Mouse (Mus musculus): ENCODE data around the gene Traf3ip1. TPM values are rescaled to one million over a fixed set of nuclear protein-coding genes. Genes with fewer than 3 reads are reported as not detected.

Gene Traf3ip1
- polyA plus RNA-seq, 2 experiments, result 1.3 to 4.1 TPM

DNA sequence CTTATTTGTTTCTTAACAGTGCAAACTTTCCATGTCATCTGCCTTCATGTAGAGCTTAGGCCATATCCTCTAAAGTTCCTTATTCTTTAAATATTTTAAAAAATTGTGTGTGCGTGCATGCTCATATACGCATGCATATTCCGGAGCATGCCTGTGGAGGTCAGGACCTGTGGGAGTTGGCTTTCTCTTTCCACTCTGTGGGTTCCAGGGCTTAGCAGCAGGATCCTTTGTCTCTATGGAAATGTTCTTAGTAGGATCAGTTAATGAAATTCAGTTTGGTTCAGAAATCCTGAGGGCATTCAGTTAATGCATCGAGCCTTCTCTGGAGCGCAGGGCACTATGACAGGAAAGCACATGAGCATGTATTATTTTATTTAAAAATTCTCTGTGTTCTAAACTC lies 53.1 kb downstream of the Traf3ip1 start:
- 93% methylated on average over 5 of the region's 5 CpGs for WGBS (ENCODE audit: insufficient replicate concordance)
- H3K36me3 ChIP-seq (replicated peaks; ENCODE audit: control insufficient read depth, insufficient read depth, low read depth), result peaks cover 65% of the 10 kb centered on the region
- H3K27ac ChIP-seq, result no peak overlapping the region

DNA sequence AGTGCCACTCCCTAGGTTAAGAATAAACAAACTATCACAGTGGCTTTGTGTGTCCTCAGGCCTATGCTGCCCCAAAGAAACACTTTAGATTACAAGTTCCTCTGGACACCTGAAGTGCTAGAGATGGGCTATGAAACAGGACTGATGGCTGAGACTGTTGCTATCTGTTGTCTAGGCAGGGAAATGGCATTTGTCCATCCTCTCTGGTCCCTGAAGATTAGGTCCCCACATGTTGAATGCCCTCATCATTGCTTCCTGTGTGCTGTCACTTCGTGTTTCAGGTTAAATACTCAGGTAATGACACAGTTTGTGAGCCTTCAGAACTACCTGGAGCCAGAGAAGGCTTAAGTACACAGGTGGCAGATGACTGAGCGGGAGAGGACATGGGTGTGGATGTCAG lies 54.6 kb downstream of the Traf3ip1 start:
- H3K4me1 ChIP-seq (replicated peaks; ENCODE audit: control insufficient read depth in 2 of 2, insufficient read depth in 2 of 2, low read length in 1 of 2), result peaks cover 19 to 28% of the 10 kb centered on the region in 2 experiments
- peaks cover 76% of the 10 kb centered on the region for H3K36me3 ChIP-seq (replicated peaks; ENCODE audit: control insufficient read depth, insufficient read depth, low read depth)
- WGBS (ENCODE audit: insufficient replicate concordance), result 70% methylated on average over 2 of the region's 2 CpGs
- TF ChIP-seq EP300 (IDR thresholded peaks at IDR 0.05; ENCODE audit: low read depth) (no peak), CTCF (IDR thresholded peaks at IDR 0.05; ENCODE audit: low read depth) (no peak)
- DNase-seq (ENCODE audit: low read depth in 3 of 3, low spot score in 3 of 3), result no peak
- no peaks in the 10 kb centered on the region for H3K27me3 ChIP-seq (ENCODE audit: control insufficient read depth, insufficient read depth, low read length)
- H3K9me3 ChIP-seq (ENCODE audit: control insufficient read depth, low read length), result no peaks in the 10 kb centered on the region
- no peak for ATAC-seq (ENCODE audit: insufficient read depth)
- H3K9ac ChIP-seq (replicated peaks), result no peak overlapping the region
- no peak overlapping the region for H3K27ac ChIP-seq
- no peak overlapping the region for H3K4me3 ChIP-seq (ENCODE audit: insufficient read depth in 1 of 2, low read depth in 2 of 2, low read length in 2 of 2)
- no peak overlapping the region for H3K4me2 ChIP-seq (ENCODE audit: low read depth)

More for the DNA sequence above, 53.1 kb downstream of the Traf3ip1 start:
- H3K4me1 ChIP-seq (replicated peaks; ENCODE audit: control insufficient read depth in 2 of 2, insufficient read depth in 2 of 2, low read length in 1 of 2), result peaks cover 27 to 37% of the 10 kb centered on the region in 2 experiments
- H3K27me3 ChIP-seq (ENCODE audit: control insufficient read depth, insufficient read depth, low read length), result no peaks in the 10 kb centered on the region
- no peak for ATAC-seq (ENCODE audit: insufficient read depth)
- DNase-seq (ENCODE audit: low read depth in 3 of 3, low spot score in 3 of 3), result no peak
- no peaks in the 10 kb centered on the region for H3K9me3 ChIP-seq (ENCODE audit: control insufficient read depth, low read length)
- H3K4me3 ChIP-seq (ENCODE audit: insufficient read depth in 1 of 2, low read depth in 2 of 2, low read length in 2 of 2), result no peak overlapping the region
- TF ChIP-seq EP300 (IDR thresholded peaks at IDR 0.05; ENCODE audit: low read depth) (no peak), CTCF (IDR thresholded peaks at IDR 0.05; ENCODE audit: low read depth) (no peak)
- H3K4me2 ChIP-seq (ENCODE audit: low read depth), result no peak overlapping the region
- no peak overlapping the region for H3K9ac ChIP-seq (replicated peaks)

DNA sequence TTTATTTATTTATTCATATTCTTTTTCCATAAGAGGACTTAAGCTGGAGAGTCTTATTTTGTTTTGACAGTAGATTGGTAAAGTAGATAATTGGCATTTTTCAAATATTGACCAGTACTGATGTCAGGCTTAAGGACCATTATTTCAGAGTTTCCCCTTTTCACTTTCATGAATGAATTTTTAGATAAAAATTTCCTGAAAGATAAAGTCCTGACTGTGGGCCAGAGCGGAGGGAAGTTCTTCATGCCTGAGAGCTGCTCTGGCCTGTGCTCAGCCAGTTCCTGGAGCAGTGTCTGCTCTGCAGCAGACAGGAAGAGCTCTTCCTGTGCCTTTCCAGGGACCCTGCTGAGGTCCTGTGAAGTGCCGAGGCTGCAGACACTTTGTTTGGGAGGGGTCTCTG lies 62.7 kb downstream of the Traf3ip1 start:
- 57% methylated on average over 2 of the region's 2 CpGs for WGBS (ENCODE audit: insufficient replicate concordance)
- H3K27me3 ChIP-seq (ENCODE audit: control insufficient read depth, insufficient read depth, low read length), result no peaks in the 10 kb centered on the region
- no peak for TF ChIP-seq CTCF (IDR thresholded peaks at IDR 0.05; ENCODE audit: low read depth)
- TF ChIP-seq EP300 (IDR thresholded peaks at IDR 0.05; ENCODE audit: low read depth), result no peak
- DNase-seq (ENCODE audit: low read depth in 3 of 3, low spot score in 3 of 3) (no peak), ATAC-seq (ENCODE audit: insufficient read depth) (no peak)
- no peak overlapping the region for H3K9ac ChIP-seq (replicated peaks)
- no peak overlapping the region for H3K27ac ChIP-seq
- no peaks in the 10 kb centered on the region for H3K9me3 ChIP-seq (ENCODE audit: control insufficient read depth, low read length)
- H3K36me3 ChIP-seq (replicated peaks; ENCODE audit: control insufficient read depth, insufficient read depth, low read depth), result peaks cover 51% of the 10 kb centered on the region
- no peak overlapping the region for H3K4me2 ChIP-seq (ENCODE audit: low read depth)
- H3K4me1 ChIP-seq (replicated peaks; ENCODE audit: control insufficient read depth in 2 of 2, insufficient read depth in 2 of 2, low read length in 1 of 2), result no peaks in the 10 kb centered on the region
- H3K4me3 ChIP-seq (ENCODE audit: insufficient read depth in 1 of 2, low read depth in 2 of 2, low read length in 2 of 2), result no peak overlapping the region

DNA sequence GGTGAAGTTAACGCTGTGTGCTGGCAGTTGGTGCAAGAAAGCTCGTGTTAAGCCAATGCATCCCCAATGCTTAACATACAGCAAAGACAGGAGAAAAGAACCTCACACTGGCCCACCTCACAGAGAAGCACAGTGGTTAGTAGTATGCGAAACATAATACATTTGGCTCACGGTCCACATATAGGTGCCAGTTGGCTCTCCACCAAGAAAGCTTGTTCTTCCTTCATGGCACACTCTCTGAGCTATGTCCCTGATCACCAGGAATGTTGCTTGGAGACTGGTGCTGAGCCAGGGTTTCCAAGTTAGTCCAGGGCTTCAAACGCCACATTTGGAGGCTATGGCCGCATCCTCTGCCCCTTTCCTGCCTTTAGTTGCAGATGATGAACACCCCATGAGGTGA lies 66.8 kb downstream of the Traf3ip1 start:
- ATAC-seq (ENCODE audit: insufficient read depth) (no peak), DNase-seq (ENCODE audit: low read depth in 3 of 3, low spot score in 3 of 3) (no peak)
- H3K9ac ChIP-seq (replicated peaks), result no peak overlapping the region
- H3K4me1 ChIP-seq (replicated peaks; ENCODE audit: control insufficient read depth in 2 of 2, insufficient read depth in 2 of 2, low read length in 1 of 2), result no peaks in the 10 kb centered on the region
- WGBS (ENCODE audit: insufficient replicate concordance), result 75% methylated on average over 6 of the region's 6 CpGs
- no peak overlapping the region for H3K4me3 ChIP-seq (ENCODE audit: insufficient read depth in 1 of 2, low read depth in 2 of 2, low read length in 2 of 2)
- H3K9me3 ChIP-seq (ENCODE audit: control insufficient read depth, low read length), result no peaks in the 10 kb centered on the region
- no peak overlapping the region for H3K27ac ChIP-seq
- TF ChIP-seq EP300 (IDR thresholded peaks at IDR 0.05; ENCODE audit: low read depth) (no peak), CTCF (IDR thresholded peaks at IDR 0.05; ENCODE audit: low read depth) (no peak)
- H3K36me3 ChIP-seq (replicated peaks; ENCODE audit: control insufficient read depth, insufficient read depth, low read depth), result peaks cover 13% of the 10 kb centered on the region
- no peaks in the 10 kb centered on the region for H3K27me3 ChIP-seq (ENCODE audit: control insufficient read depth, insufficient read depth, low read length)
- no peak overlapping the region for H3K4me2 ChIP-seq (ENCODE audit: low read depth)

DNA sequence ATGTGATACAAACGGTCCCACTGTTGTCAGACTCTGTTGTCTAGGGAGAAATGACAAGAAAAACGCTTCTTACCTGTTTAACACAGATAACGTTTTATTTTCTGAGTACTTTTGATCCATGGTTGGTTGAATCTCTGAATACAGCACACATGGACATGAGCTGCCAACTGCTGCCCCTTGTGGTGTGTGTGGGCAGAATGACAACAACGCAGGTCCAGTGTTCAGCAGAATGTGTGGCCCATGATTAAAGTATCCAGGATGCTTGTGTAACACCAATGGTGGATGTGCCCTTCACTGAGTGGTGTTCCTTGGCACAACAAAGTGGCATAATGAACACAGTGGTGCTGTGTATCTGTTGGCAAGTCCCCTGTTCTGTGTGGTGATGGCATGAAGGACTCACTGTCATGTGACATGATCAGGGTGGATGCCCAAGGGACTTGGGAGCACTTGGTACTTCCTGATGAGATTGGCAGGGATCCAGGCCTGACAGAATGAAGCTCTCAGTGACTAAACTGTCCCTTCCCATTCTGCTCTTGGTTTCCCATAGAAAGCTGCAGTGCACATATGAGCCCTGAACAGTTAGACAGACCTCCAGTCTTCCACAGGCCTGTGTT lies 68.6 kb downstream of the Traf3ip1 start:
- TF ChIP-seq EP300 (IDR thresholded peaks at IDR 0.05; ENCODE audit: low read depth) (no peak), CTCF (IDR thresholded peaks at IDR 0.05; ENCODE audit: low read depth) (peak; percentile 47; the same call in 1 of the 2 replicates)
- WGBS (ENCODE audit: insufficient replicate concordance), result 60% methylated on average over 4 of the region's 4 CpGs
- DNase-seq (ENCODE audit: low read depth in 3 of 3, low spot score in 3 of 3) (no peak), ATAC-seq (ENCODE audit: insufficient read depth) (no peak)
- Histone ChIP-seq H3K4me2 (ENCODE audit: low read depth) (no peak overlapping the region), H3K36me3 (replicated peaks; ENCODE audit: control insufficient read depth, insufficient read depth, low read depth) (peaks cover 5% of the 10 kb centered on the region), H3K27me3 (ENCODE audit: control insufficient read depth, insufficient read depth, low read length) (no peaks in the 10 kb centered on the region), H3K4me1 (replicated peaks; ENCODE audit: control insufficient read depth in 2 of 2, insufficient read depth in 2 of 2, low read length in 1 of 2) (no peaks in the 10 kb centered on the region), H3K27ac (no peak overlapping the region), H3K4me3 (ENCODE audit: insufficient read depth in 1 of 2, low read depth in 2 of 2, low read length in 2 of 2) (no peak overlapping the region), H3K9ac (replicated peaks) (no peak overlapping the region), H3K9me3 (ENCODE audit: control insufficient read depth, low read length) (no peaks in the 10 kb centered on the region)
